Mouse (Mus musculus) megakaryocyte, embryonic 14.5 days (primary cell): ENCODE data around the gene Slc25a23.

Experiments
- FLI1 ChIP-seq: IDR thresholded peaks from 2 replicates; pipeline ENCODE4 v1.6.1; 2012; ENCODE audit warnings: low read length, inconsistent platforms, mixed read lengths
- GATA1 ChIP-seq: IDR thresholded peaks from 3 replicates; pipeline ENCODE4 v1.6.1; 2012; ENCODE audit warnings: mixed read lengths, low read length, inconsistent platforms, borderline replicate concordance

DNA sequence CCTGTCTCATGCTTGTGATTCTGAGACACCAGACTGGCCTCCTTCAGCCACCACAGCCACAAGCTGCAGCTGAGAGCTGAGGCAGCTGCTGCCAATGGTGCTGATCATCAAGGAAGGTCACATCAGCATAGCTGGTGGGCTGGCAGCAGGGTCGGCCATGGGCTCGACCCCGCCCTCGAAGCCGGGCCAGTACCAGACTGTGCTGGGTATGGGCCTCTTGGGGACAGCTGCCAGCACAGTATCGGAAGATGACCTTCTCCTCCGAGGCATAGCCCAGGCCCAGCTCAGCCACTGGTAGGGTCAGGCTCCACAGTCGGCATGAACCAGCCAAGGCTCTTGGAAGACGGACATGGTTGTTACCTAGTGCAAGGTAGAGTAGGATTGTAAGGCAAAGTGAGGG lies 60.2 kb downstream of the Slc25a23 start:
- TF ChIP-seq FLI1 (no peak), GATA1 (no peak)
